Mouse (Mus musculus): ENCODE measurements around the gene Gm6710. TPM values are rescaled to one million over a fixed set of nuclear protein-coding genes. Genes with fewer than 3 reads are reported as not detected.
"Not testable (repeated sequence)": the region's sequence is repeated elsewhere in the genome, so short reads cannot be mapped to it uniquely, and the experiment has no call there.

The Gm6710 gene
- total RNA-seq (2021), result 10 to 100 TPM; 14.0 to 14.1 TPM
- long read RNA-seq, experiment 1, partial matches to known transcripts, result 1 of 5 reads
- long read RNA-seq, experiment 1, other reads (novel, unspliced or antisense), result 1 of 5 reads
- long read RNA-seq, experiment 2, transcript Gm6710-201 (4 exons, 1,445 nt), result major isoform, 7 of 10 reads
- long read RNA-seq, experiment 2, partial matches to known transcripts, result 0 of 10 reads
- long read RNA-seq, experiment 2, other reads (novel, unspliced or antisense), result 3 of 10 reads

DNA sequence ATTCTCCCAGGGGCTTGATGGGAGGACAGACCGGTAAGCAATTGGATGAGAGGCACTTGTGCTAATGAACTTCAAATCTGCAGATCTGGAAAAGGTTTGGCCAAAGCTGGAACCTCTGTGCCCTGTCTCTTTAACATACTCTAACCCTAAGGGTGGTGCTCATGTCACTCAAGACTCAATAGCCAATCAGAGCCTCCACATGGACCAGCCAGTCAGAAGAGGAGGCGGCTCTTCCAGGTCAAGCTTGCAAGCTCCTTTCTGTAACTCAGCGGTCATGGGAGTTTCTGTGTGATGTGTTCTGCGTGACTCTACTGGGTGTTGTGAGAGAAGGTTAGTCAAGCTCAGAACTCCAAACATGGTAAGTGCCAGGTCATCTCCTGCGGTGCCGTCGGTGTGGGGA lies at the start of gene Gm6710:
Gm6710 (plus strand) TSS at position 196 of the 400 bp plus-strand sequence.
- not testable (repeated sequence) for DNase-seq

Other genes starting within 250 kb of the Gm6710 start
- not detected for gene Gm11007, start 225.2 kb upstream of the Gm6710 start, total RNA-seq (2021)
- gene Zfp969, start 165.6 kb upstream of the Gm6710 start, total RNA-seq (2021), result not detected
- not detected for gene Gm2007, start 127.7 kb upstream of the Gm6710 start, total RNA-seq (2021)
- 1 to 10 TPM; 2.1 to 6.0 TPM for gene Gm14288, start 68.1 kb upstream of the Gm6710 start, total RNA-seq (2021)
- 1 to 10 TPM; 3.3 to 3.7 TPM for gene Zfp966, start 61.9 kb downstream of the Gm6710 start, total RNA-seq (2021)
- 10 to 100 TPM; 16.2 TPM for gene Gm2026, start 96.1 kb downstream of the Gm6710 start, total RNA-seq (2021)